ENCODE assay signal across 9 mouse cellular contexts in the genomic region with DNA sequence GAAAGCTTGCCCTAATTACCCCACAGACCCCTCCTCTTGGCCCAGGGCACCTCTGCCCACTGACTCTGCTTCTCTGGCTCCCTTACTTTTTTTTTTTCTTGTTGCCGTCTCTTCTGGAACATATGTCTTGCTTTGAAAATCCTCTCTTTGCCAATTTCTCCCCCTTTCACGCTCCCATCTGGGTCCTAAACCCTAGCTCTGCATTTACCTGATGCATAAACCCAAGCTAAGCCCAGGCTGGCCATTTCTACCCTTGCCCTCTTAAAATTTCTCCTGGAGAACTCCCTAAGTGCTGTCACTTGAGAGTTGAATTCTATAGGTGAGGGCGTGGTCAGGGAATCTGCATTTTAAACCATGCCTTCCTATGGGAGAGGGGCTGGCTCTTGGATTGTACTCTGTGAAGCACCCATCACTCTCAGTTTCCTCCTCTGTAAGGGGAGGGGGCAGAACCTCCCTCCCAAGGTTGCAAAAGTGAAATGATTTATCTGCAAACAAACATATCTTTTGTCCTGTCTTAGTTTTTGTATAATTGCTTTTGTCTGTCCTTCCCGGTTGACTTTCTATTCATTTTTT. TPM values are rescaled to one million over a fixed set of nuclear protein-coding genes. Genes with fewer than 3 reads are reported as not detected.
DNase-seq lines count a peak whose midpoint lies in the region; ATAC-seq and TF ChIP-seq lines count a peak whose summit lies in the region.
"Had no signal": no experiment of that assay in that cellular context is flagged by ENCODE, and none has a peak within 500 bp of the region (broad histone marks: within the 10 kb centered on the region; RNA-seq: fewer than 3 reads in every experiment).

No protein-coding gene starts in this region.

- H3K27me3 ChIP-seq in heart, embryonic 12.5 days (replicated peaks), result peaks cover 77% of the 10 kb centered on the region
- H3K27me3 ChIP-seq in forebrain, postnatal 0 days (ENCODE audit: insufficient read depth, low read length), result no peaks in the 10 kb centered on the region
- peaks cover 32% of the 10 kb centered on the region for H3K27me3 ChIP-seq in limb, embryonic 15.5 days

- WGBS in heart, embryonic 12.5 days, result 28% methylated on average over 4 of the region's 4 CpGs
- WGBS in forebrain, postnatal 0 days, result 8% methylated on average over 4 of the region's 4 CpGs
- 15% methylated on average over 4 of the region's 4 CpGs for WGBS in limb, embryonic 15.5 days

- ATAC-seq in heart, embryonic 12.5 days (ENCODE audit: insufficient number of reproducible peaks, low FRiP score), result no peak
- no peak for ATAC-seq in forebrain, postnatal 0 days
- ATAC-seq in limb, embryonic 15.5 days (ENCODE audit: insufficient number of reproducible peaks, low FRiP score, low TSS enrichment, low read depth), result no peak
- no peak for ATAC-seq in monocyte, adult 5-6 weeks (replicated peaks; ENCODE audit: insufficient number of reproducible peaks, low FRiP score, low TSS enrichment, poor library complexity, severe bottlenecking)

- H3K4me2 ChIP-seq in heart, embryonic 12.5 days, result peak overlapping the region; percentile 57; the same call in 1 of the 2 replicates
- peak overlapping the region; percentile 56 for H3K4me2 ChIP-seq in forebrain, postnatal 0 days (ENCODE audit: low read depth)
- H3K4me2 ChIP-seq in limb, embryonic 15.5 days, result peak overlapping the region; percentile 37

- no peak for TF ChIP-seq CTCF in forebrain, postnatal 0 days (IDR thresholded peaks at IDR 0.05; ENCODE audit: low read depth)

- H3K4me3 ChIP-seq in heart, embryonic 12.5 days, result no peak overlapping the region
- H3K4me3 ChIP-seq in forebrain, postnatal 0 days (ENCODE audit: low read depth, low read length), result peak overlapping the region; percentile 26; the same call in 1 of the 2 replicates
- H3K4me3 ChIP-seq in limb, embryonic 15.5 days, result no peak overlapping the region

- no peak overlapping the region for H3K9ac ChIP-seq in heart, embryonic 12.5 days
- H3K9ac ChIP-seq in forebrain, postnatal 0 days, result peak overlapping the region; percentile 45
- no peak overlapping the region for H3K9ac ChIP-seq in limb, embryonic 15.5 days
- H3K9ac ChIP-seq: stomach, embryonic 15.5 days had no signal

- H3K27ac ChIP-seq in heart, embryonic 12.5 days (ENCODE audit: poor library complexity, severe bottlenecking), result no peak overlapping the region
- peak overlapping the region; percentile 70 for H3K27ac ChIP-seq in forebrain, postnatal 0 days (ENCODE audit: low read depth, low read length)
- H3K27ac ChIP-seq in limb, embryonic 15.5 days, result no peak overlapping the region
- H3K27ac ChIP-seq: stomach, embryonic 15.5 days had no signal

- no peaks in the 10 kb centered on the region for H3K36me3 ChIP-seq in heart, embryonic 12.5 days
- H3K36me3 ChIP-seq in forebrain, postnatal 0 days (ENCODE audit: insufficient read depth), result no peaks in the 10 kb centered on the region
- H3K36me3 ChIP-seq in limb, embryonic 15.5 days, result no peaks in the 10 kb centered on the region
- H3K36me3 ChIP-seq: stomach, embryonic 15.5 days had no signal

- no peak for DNase-seq in heart, adult 11 months
- peak; percentile 34 for DNase-seq in R1 (ENCODE audit: low read depth, low spot score)
- peak; percentile 51 for DNase-seq in forebrain, postnatal 0 days
- no peak for DNase-seq in adrenal gland, adult 2 months
- DNase-seq in gastrocnemius, postnatal 10 days, result no peak

- peaks cover 17% of the 10 kb centered on the region for H3K4me1 ChIP-seq in heart, embryonic 12.5 days (replicated peaks)
- H3K4me1 ChIP-seq in forebrain, postnatal 0 days (ENCODE audit: insufficient read depth), result peaks cover 17% of the 10 kb centered on the region
- peaks cover 6% of the 10 kb centered on the region; the same call in 1 of the 2 replicates for H3K4me1 ChIP-seq in limb, embryonic 15.5 days

- no peaks in the 10 kb centered on the region for H3K9me3 ChIP-seq in heart, embryonic 12.5 days (replicated peaks)
- H3K9me3 ChIP-seq in forebrain, postnatal 0 days (ENCODE audit: low read length), result no peaks in the 10 kb centered on the region
- no peaks in the 10 kb centered on the region for H3K9me3 ChIP-seq in limb, embryonic 15.5 days
- H3K9me3 ChIP-seq: stomach, embryonic 15.5 days had no signal

RNA-seq across cellular contexts. Expression of a gene that starts 18.8 kb away (rescaled TPM):
- 14.4 and 18.6 TPM in 2 replicates for polyA plus RNA-seq in heart, embryonic 12.5 days (2016; fragmentation: Nextera tagmentation; extraction: Ambion mirVana)
- 94.1 and 118 TPM in 2 replicates for total RNA-seq in forebrain, postnatal 0 days (2014; rRNA removed)
- 41.4 and 61.8 TPM in 2 replicates for polyA plus RNA-seq in forebrain, postnatal 0 days (2015; fragmentation: Nextera tagmentation; extraction: Ambion mirVana)
- 28.5 and 30.7 TPM in 2 replicates for polyA plus RNA-seq in limb, embryonic 15.5 days (2015; fragmentation: Nextera tagmentation; extraction: Ambion mirVana)
- total RNA-seq in adrenal gland, adult 2 months (2021), result 10 to 100 TPM; 46.8 to 76.2 TPM
- 61.9 and 111 TPM in 2 replicates for polyA plus RNA-seq in adrenal gland, adult 2 months (2012; rRNA removed)
- 334 to 497 TPM (median 494 TPM) in 3 replicates for total RNA-seq in monocyte, adult 5-6 weeks (2017)
- 10 to 100 TPM; 17.2 to 29.1 TPM for total RNA-seq in gastrocnemius, postnatal 10 days (2021)

RNA-seq across cellular contexts. Expression of a gene that starts 37.4 kb away (rescaled TPM):
- not detected in 2 replicates for polyA plus RNA-seq in heart, embryonic 12.5 days (2016; fragmentation: Nextera tagmentation; extraction: Ambion mirVana)
- not detected in 2 replicates for total RNA-seq in forebrain, postnatal 0 days (2014; rRNA removed)
- not detected in 2 replicates for polyA plus RNA-seq in forebrain, postnatal 0 days (2015; fragmentation: Nextera tagmentation; extraction: Ambion mirVana)
- polyA plus RNA-seq in limb, embryonic 15.5 days (2015; fragmentation: Nextera tagmentation; extraction: Ambion mirVana), result 0.41 and 0.70 TPM in 2 replicates
- total RNA-seq in adrenal gland, adult 2 months (2021), result not detected
- 0.04 TPM in 1 of 2 replicates, not detected in the other for polyA plus RNA-seq in adrenal gland, adult 2 months (2012; rRNA removed)
- total RNA-seq in monocyte, adult 5-6 weeks (2017), result 0.67 TPM in 1 of 3 replicates, not detected in the others
- under 1 TPM in 1 of 2 experiments, not detected in 1; 0.12 TPM for total RNA-seq in gastrocnemius, postnatal 10 days (2021)

Comparison
In these comparisons a context has a peak if more than half of its experiments do, and no peak if none do; other contexts are left out.
1. DNase-seq: peak in R1 (single experiment) and forebrain, postnatal 0 days (single experiment); none in heart, adult 11 months (single experiment), adrenal gland, adult 2 months (single experiment) and gastrocnemius, postnatal 10 days (single experiment).
2. Peak in every context shown above with its lines, with median percentiles within 50 percentile points of each other: H3K4me2 ChIP-seq.